Mouse (Mus musculus) bone marrow, adult 2 months (tissue): Measurements from ENCODE around the gene Shisa7. TPM values are rescaled to one million over a fixed set of nuclear protein-coding genes. Genes with fewer than 3 reads are reported as not detected.
A peak's percentile ranks its signal among the peaks of the same experiment; 100 is the strongest.
"Not testable (repeated sequence)": the region's sequence is repeated elsewhere in the genome, so short reads cannot be mapped to it uniquely, and the experiment has no call there.

Experiments
- H3K27ac ChIP-seq: fragments of 200-500 bp; 2 replicates; pipeline ENCODE4 v1.5.1; 2012; ENCODE audit warnings: low read depth, mild to moderate bottlenecking, control low read depth, inconsistent platforms, low read length; ENCODE audit not compliant: control insufficient read depth, poor library complexity, insufficient read depth
- H3K4me1 ChIP-seq: fragments of 200-500 bp; 2 replicates; pipeline ENCODE4 v1.6.1; 2011; ENCODE audit warnings: low read length; ENCODE audit not compliant: control insufficient read depth, insufficient read depth
- H3K4me3 ChIP-seq: fragments of 200-500 bp; replicated peaks from 2 replicates; pipeline ENCODE3; 2011; ENCODE audit warnings: mild to moderate bottlenecking, low read depth, low read length, control low read depth; ENCODE audit not compliant: control insufficient read depth
- CTCF ChIP-seq: fragments of 200-500 bp; IDR thresholded peaks from 2 replicates; pipeline ENCODE4 v1.5.1; 2011; ENCODE audit warnings: low read length, control low read depth; ENCODE audit not compliant: control insufficient read depth, insufficient read depth
- POLR2A ChIP-seq: fragments of 200-500 bp; IDR thresholded peaks from 2 replicates; pipeline ENCODE4 v1.6.1; 2011; ENCODE audit warnings: low read depth, mild to moderate bottlenecking, control low read depth, low read length, borderline replicate concordance; ENCODE audit not compliant: control insufficient read depth
- WGBS: fragments of 180-500 bp; shearing (Covaris S2); methylation state at CpG from one replicate; pipeline ENCODE4 v1.1.7; 2018; 5-methylcytosine and 5-hydroxymethylcytosine counted together
- polyA plus RNA-seq: library from polyadenylated mRNA; stranded (reverse); fragments of >200 nt; gene quantifications from 2 replicates; pipeline ENCODE4 v1.2.4, GENCODE M21; 2011; ENCODE audit warnings: low replicate concordance; ENCODE audit not compliant: missing spikeins, insufficient read depth, insufficient read length

Shisa7 gene
- polyA plus RNA-seq, 1 experiment = 0.67 TPM

DNA sequence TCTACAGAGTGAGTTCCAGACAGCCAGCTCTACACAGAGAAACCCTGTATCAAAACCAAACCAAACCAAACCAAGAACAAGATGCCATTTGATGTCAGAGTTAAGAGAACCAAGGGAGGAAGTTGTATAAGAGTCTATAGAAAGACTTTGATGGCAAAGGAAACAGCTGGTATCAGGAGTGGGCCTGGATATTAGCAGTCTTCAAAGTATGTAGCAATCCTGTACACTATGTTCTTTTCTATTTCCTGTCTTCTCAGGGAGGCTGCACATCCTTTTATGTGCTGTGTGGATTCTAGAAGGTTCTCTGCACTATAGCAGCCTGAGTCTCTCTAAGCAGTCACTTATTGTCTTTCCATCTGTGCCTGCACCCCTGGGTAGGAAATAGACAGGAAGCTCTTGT lies 27.9 kb downstream of the Shisa7 start:
- Histone ChIP-seq H3K27ac (no peak overlapping the region), H3K4me3 (no peak overlapping the region), H3K4me1 (no peaks in the 10 kb centered on the region)
- TF ChIP-seq POLR2A (no peak), CTCF (no peak)

DNA sequence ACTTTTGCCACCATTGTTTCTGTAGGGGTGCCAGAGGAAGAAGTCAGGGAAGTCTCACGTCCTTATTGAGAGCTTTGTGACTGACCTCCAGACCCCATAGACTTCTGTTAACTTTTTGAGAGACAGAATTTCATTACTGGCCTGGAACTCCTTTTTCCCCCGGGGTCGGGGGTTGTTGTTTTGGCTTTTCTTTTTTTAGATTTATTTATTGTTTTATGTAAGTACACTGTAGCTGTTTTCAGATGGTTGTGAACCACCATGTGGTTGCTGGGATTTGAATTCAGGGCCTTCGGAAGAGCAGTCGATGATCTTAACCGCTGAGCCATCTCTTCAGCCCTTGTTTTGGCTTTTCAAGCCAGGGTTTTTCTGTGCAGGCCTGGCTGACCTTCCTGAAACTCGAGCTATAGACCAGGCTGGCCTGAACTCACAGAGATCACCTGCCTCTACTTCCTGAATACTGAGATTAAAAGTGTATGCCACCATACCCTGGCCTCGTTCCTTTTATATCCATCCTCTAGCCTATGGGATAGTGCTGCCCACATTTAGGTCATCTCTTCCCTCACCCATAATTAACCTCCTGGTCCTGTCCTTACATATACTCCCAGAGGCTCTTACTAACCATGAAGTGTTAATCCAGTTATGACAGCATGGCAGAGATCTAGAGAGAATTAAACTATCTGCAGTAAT lies 31.2 kb downstream of the Shisa7 start:
- peaks cover 1% of the 10 kb centered on the region; the same call in 1 of the 2 replicates for H3K4me1 ChIP-seq
- TF ChIP-seq POLR2A (no peak), CTCF (no peak)
- peak overlapping the region; percentile 84 for H3K4me3 ChIP-seq
- peak overlapping the region; percentile 93 for H3K27ac ChIP-seq
- WGBS = 17% methylated on average over 8 of the region's 8 CpGs

DNA sequence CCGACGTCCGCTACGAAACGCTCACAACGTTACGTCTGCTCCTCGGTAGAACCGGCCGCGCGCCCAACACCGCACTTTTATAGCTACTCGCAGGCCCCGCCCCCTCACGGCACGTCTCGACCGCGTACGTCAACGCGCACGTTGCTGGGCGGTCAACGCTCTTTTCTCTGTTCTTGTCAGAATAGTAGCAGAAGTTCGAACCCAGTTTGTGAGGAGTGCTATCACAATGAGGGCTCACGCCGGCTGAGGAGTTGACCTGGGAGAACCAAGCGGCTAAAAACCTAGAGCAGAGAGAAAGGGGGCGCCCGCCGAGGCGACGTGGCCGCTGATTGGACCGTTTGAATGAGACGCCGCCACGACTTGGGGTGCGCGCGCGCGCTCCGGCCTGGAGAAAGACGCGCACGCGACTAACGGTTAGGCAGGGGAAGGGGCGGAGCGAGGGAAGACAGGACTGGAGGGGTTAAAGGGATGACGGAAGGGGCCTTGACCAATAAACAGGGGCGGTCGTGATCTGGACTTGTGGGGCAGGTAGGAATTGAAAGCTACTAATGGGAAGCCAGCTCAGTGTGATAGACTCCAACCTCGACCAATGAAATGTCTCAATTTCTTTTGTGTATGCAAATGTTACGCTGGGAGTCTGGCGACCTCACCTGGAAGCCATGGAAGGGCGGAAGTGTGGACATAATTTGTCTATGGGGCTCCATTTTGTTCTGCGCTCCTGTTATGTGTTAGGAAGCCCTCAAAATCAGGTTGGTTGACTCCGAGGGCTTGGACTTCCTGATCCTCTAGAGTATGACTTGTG lies 32.0 kb downstream of the Shisa7 start, which contains the start of gene Ube2s:
TSS of gene Ube2s (minus strand) at position 288 of the 802 bp plus-strand sequence.
- under 1% methylated on average over 62 of the region's 62 CpGs for WGBS
- H3K4me3 ChIP-seq = peak within 1 kb of the TSS; percentile 88
- H3K4me1 ChIP-seq = peaks cover 1% of the 10 kb centered on the region; the same call in 1 of the 2 replicates
- peak within 1 kb of the TSS; percentile 93 for H3K27ac ChIP-seq
- TF ChIP-seq POLR2A (peak; percentile 76), CTCF (peak; percentile 18; the same call in 1 of the 2 replicates)

DNA sequence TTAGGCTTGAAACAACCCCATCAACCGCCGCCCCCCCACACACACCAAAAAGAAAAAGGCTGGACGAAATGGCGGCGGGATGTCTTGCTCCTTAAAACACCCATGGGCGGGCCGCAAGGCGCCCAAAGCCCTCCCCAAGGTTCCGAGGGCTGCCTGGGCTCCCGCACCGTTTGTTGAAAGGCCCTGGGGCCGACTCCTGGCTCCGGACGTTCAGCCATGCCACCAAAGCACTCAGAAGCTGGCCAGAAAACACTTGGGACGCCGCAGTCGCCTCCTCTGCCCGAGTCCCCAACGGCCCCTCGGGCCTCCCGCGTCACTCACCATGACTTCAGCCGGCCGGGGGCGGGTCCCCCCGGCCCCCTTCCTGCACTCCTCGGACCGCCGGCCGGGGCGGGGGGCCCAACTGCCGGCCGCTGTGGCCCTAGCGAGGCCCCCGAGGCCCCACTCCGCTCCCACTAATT lies 32.6 kb downstream of the Shisa7 start:
- Histone ChIP-seq H3K27ac (peak overlapping the region; percentile 93), H3K4me1 (peaks cover 1% of the 10 kb centered on the region; the same call in 1 of the 2 replicates), H3K4me3 (peak overlapping the region; percentile 88)
- WGBS = under 1% methylated on average over 34 of the region's 36 CpGs
- TF ChIP-seq POLR2A = no peak
- TF ChIP-seq CTCF = no peak

DNA sequence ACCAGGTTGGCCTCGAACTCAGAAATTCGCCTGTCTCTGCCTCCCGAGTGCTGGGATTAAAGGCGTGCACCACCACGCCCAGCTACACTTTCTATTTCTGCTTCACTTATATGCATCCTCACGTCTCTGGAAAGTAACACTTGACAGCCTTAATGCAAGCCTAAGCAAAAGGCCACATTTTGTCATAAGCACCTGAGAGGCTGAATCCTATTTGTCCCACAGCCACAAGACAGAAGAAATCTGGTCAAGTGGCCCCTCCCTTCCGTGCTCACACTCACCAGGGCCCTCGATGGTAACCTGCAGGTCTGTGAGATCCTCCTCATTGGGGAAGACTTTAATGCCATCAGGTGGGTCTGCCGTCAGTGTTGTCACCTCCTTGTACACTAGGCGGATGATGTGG lies 33.4 kb downstream of the Shisa7 start:
- WGBS = 32% methylated on average over 10 of the region's 10 CpGs
- peak overlapping the region; percentile 88 for H3K4me3 ChIP-seq
- not testable (repeated sequence) for H3K4me1 ChIP-seq
- peak overlapping the region; percentile 93 for H3K27ac ChIP-seq

DNA sequence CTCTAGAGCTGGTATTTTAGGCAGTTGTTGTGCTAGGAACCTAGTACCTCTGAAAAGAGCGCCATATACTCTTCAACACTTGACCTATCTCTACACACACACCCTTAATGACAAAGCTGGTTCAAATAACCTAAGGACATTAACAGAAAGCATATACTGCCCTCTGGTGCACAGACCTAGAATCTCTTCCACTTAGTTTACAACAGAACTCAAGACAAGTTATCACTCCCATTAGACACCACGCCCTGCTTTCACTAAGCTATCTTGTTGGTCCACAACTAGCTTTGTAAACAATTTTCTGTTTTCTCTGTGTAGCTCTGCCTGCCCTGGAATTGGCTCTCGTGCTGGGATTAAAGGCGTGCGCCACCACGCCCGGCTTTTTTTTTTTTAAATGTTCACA lies 37.8 kb downstream of the Shisa7 start:
- Histone ChIP-seq H3K4me1 (peaks cover 1% of the 10 kb centered on the region; the same call in 1 of the 2 replicates), H3K4me3 (no peak overlapping the region), H3K27ac (no peak overlapping the region)
- WGBS = 63% methylated on average over 7 of the region's 7 CpGs
- TF ChIP-seq CTCF = no peak

DNA sequence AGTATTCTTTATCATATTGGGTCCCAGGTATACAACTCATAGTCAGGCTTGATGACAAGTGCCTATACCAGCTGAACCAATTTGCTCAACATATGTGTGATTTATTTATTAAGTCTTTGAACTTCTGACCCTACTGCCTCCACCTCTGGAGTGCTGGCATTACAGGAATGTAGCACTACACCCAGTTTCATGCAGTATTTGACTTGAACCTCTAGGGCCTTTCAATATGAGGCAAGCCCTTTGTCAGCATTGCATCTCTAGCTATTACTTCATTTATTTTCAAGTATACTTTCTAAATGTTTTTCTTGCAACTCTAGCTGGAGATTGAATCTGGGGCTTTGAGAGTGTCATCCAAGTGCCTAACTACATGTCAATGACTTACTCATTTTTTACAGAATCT lies 42.2 kb downstream of the Shisa7 start:
- H3K4me1 ChIP-seq = no peaks in the 10 kb centered on the region; the same call in 1 of the 2 replicates
- no peak overlapping the region for H3K27ac ChIP-seq
- no peak overlapping the region for H3K4me3 ChIP-seq
- no peak for TF ChIP-seq POLR2A
- TF ChIP-seq CTCF = no peak

DNA sequence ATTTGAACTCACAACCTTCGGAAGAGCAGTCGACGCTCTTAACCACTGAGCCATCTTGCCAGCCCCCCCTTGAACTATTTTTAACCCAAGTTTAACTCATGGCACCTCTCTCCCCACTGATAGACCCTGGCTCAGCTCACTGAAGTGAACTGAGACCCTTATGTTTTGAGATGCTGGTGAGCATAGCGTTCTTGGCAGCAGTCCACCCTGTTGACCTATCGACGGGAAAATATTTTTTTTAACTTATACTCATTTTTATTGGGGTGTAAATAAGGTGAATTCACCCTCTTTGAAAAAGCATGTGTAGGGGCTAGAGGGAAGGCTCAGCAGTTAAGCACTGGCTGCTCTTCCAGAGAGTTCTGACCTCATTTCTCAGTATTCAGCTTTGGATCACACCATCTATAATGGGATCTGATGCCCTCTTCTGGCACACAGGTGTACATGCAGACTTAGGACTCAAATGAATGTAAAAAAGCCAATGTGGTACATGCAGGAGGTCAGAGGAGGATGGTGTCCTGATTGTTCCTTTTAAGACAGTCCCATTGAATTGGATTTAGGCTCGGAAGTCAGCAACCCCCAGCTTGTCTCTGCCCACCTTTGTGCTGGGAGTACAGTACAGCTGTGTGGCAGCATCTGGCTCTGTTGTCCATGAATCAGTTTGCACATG lies 48.6 kb downstream of the Shisa7 start:
- TF ChIP-seq CTCF (peak; percentile 32; the same call in 1 of the 2 replicates), POLR2A (no peak)
- no peak overlapping the region for H3K27ac ChIP-seq
- WGBS = 77% methylated on average over 7 of the region's 7 CpGs

More for the DNA sequence above, 48.6 kb downstream of the Shisa7 start:
- H3K4me1 ChIP-seq = no peaks in the 10 kb centered on the region; the same call in 1 of the 2 replicates
- H3K4me3 ChIP-seq = no peak overlapping the region
